Mouse (Mus musculus): ENCODE measurements around the gene Gm20388.
A peak's percentile ranks its signal among the peaks of the same experiment; 100 is the strongest.

Gm20388 gene

GRCm38 (mm10) chr8:124265130-124265529 lies 4354.5 kb downstream of the Gm20388 start:
- no peak for DNase-seq (ENCODE audit: low spot score in 2 of 2)

GRCm38 (mm10) chr8:124265798-124266197 lies 4355.2 kb downstream of the Gm20388 start:
- no peak for DNase-seq (ENCODE audit: low spot score in 2 of 2)

GRCm38 (mm10) chr8:124267206-124267605 lies 4356.6 kb downstream of the Gm20388 start:
- DNase-seq (ENCODE audit: low spot score in 2 of 2) = no peak

DNA sequence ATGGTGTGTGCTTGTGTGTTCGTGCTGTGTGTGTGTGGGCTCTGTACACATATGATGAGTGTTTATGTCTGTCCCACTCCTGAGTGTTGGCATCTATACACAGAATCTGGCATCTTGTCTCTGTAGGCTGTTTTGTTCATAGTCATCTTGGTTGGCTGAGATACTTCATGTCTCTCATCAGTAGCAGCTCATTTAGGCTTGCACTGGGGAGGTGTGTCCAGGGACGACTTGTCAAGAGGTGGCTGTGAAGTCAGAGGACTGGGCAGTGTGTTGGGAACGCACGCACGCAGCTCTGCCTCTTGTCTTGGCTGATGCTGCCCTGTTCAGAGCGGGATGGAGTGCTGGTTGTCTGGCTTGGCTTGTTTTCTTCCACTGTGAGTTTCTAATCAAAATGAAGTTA lies 4359.9 kb downstream of the Gm20388 start:
- DNase-seq (ENCODE audit: low spot score in 2 of 2) = no peak

DNA sequence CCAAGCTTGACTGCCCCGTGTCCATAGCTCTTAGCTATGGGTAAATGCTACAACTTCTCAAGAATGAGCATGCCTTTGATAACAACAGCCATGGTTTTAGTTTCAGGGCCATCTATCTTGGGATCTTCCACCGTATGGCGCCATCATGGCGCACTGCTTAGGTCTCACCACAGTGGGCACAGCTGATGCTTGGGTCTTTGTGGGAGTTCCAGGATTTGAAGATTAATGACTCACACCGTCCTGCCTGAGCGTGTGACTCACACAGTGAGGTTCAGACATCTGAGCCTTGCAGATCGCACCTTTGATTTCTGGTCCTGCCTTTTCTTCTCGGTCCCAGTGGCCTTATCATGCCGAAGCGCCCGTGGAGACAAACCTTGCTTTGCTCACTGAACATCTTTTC lies 4360.3 kb downstream of the Gm20388 start:
- no peak for DNase-seq (ENCODE audit: low spot score in 2 of 2)

GRCm38 (mm10) chr8:124271518-124271917 lies 4360.9 kb downstream of the Gm20388 start:
- DNase-seq (ENCODE audit: low spot score in 2 of 2) = no peak

- DNase-seq (ENCODE audit: low spot score in 2 of 2) = no peak
These were observed 4362.2 kb downstream of the Gm20388 start for GRCm38 (mm10) chr8:124272792-124273191.

- DNase-seq (ENCODE audit: low spot score in 2 of 2) = peak; percentile 43 to 72
These were observed 4363.1 kb downstream of the Gm20388 start for GRCm38 (mm10) chr8:124273606-124274218.

DNA sequence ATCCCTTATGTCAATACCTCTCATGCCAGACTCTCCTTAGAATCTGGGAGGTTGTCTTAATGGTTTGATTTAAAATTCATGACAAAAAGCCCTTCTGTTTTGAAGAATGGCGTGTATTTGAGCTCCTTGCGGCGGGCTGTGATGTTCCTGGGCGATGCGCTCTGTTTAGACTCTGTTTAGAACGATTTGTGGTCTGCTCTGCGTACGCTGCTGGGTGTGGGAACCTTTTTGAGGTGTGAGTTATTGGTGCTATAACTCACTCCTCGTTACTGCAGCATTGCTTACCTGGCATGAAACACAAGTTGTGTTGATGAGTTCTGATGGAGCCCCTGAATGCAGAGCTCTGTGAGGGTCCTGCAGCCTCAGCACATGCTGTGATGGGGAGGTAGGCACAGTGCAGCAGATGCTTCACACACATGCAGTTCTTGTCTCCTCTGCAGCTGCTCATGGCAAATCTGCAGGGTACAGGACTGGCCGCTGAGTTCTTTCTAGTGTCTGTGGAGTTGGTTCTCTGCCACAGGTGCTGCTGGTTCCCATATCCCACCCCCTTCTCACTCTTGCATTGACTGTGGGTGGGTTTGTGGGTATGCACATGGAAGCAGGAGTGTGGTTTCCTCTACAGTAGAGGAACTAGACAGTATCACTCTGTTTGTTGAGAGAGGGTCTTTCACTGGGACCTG lies 4363.9 kb downstream of the Gm20388 start:
- no peak for DNase-seq (ENCODE audit: low spot score in 2 of 2)

- DNase-seq (ENCODE audit: low spot score in 2 of 2) = no peak
These were observed 4364.9 kb downstream of the Gm20388 start for GRCm38 (mm10) chr8:124275377-124276071.

DNA sequence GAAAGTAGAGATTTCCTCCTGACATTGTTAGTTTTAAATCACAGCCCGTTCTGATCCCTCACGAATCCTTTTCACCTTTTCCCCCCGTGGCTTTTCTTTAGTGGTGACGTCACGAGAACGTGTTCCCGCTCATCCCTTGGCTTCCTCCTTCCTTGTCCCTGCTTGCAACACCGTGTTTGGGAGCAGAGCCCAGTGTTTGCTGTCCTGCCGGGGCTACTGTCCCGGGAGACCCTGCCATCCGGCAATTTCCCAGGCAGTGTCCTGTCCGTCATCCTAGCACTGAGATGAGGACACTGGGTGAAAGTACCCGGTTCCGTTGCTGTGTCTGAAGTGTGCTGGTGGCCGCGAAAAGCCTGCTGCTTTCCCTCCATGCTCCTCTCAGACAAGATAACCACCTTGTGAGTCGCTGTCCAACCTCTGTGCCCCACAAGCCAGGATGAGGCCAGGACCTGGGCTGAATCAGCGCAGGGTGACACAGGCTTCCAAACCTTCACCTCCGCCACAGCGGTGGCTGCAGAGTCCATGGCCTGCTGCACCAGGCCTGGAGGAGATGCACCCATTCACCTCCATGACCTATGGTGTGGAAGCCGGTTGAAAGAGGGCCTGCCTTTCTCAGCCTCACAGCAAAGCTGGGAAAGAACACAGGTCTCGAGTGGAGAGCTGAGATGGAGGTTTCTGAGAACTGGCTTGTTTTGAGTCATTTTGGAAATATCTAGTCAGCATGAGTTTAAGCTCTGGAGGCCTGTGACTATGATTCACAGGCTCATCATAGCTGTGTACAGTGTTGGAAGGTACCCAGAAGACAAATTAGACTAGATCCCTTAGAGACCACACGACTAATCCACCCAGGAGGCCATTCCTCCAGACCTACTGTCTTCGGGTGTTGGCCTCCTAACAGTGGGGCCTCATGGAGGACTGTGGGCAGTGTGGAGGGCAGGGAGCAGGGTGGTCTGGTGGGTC lies 4367.6 kb downstream of the Gm20388 start:
- no peak for DNase-seq (ENCODE audit: low spot score in 2 of 2)

GRCm38 (mm10) chr8:124278956-124279689 lies 4368.5 kb downstream of the Gm20388 start:
- no peak for DNase-seq (ENCODE audit: low spot score in 2 of 2)

- DNase-seq (ENCODE audit: low spot score in 2 of 2) = no peak
These were observed 4369.0 kb downstream of the Gm20388 start for GRCm38 (mm10) chr8:124279690-124279985.

GRCm38 (mm10) chr8:124281700-124282541 lies 4371.3 kb downstream of the Gm20388 start:
- no peak for DNase-seq (ENCODE audit: low spot score in 2 of 2)

DNA sequence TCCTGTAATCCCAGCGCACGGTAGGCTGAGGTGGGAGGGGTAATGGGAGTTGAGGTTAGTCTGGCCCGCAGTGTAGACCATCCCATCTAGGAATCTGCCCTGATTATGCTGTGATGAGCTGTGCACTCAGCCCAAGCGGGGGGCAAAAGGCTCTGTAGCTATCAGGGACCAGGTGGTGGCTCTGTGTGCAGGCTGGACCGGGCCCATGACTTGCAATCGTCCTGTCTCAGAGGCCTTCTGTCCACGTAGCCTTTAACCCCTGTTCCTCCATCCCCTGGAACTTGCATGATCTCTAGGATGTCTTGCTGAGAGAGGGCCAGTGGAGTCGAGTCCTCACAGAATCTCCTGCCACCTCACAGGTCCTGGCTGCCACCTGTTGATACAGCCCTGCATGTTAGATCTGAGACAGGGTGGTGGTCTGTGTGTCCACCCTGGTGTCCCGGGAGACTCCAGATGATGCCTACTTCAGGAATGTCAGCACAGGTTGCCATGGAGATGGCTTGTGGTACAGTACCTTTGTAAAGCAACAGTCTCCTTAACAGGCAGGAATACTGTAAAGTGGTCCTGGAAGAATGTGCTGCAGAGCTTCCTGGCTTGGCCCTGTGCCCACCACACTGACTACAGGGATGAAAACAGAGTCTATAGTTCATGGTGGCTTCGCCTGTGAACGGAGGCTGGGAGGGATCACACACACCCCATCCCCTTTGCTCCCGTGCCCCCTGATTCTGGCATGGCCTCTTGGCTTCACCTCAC lies 4372.4 kb downstream of the Gm20388 start:
- no peak for DNase-seq (ENCODE audit: low spot score in 2 of 2)

DNA sequence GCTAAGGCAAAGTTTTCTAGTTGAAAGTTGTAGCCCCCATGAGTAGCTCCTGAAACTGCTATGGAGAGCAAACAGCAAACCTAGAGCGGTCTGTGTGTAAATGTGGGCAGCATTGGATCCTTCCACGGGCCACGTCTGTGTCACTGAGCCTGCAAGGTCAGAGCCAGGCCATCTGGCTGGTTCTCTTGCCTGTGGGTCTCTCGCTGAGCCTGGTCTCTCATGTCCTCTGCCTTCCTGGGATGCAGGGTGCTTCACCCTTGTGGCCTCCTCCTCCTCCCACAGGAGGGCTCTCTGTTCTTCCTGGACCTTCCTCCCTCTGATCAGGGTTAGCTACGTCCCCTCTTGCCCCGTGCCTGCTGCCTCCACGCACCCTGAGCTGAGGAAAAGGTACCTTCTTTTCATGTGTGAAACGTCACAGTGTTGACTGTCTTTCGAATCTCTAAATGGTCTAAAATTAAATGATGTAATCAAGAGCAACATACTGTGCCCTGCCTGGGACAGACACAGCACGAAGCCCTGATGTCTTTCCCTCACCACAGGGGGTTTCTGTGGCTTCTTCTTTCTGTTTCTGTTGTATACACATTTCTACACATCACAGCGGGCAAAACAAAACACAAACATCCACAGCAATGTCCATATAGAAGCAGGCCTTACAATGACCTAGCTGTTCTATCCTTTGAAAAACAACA lies 4373.1 kb downstream of the Gm20388 start:
- no peak for DNase-seq (ENCODE audit: low spot score in 2 of 2)

GRCm38 (mm10) chr8:124284333-124284711 lies 4373.7 kb downstream of the Gm20388 start:
- no peak for DNase-seq (ENCODE audit: low spot score in 2 of 2)

GRCm38 (mm10) chr8:124284984-124285576 lies 4374.4 kb downstream of the Gm20388 start:
- no peak for DNase-seq (ENCODE audit: low spot score in 2 of 2)
